Mouse (Mus musculus): Measurements from ENCODE around the gene Ugt1a7c. TPM values are rescaled to one million over a fixed set of nuclear protein-coding genes. Genes with fewer than 3 reads are reported as not detected.
"Not testable (repeated sequence)": the region's sequence is repeated elsewhere in the genome, so short reads cannot be mapped to it uniquely, and the experiment has no call there.

Gene Ugt1a7c
- polyA plus RNA-seq, 1 experiment: not detected

GRCm38 (mm10) chr1:88138145-88138544, 43.3 kb downstream of the Ugt1a7c start:
- no peak overlapping the region for H3K4me3 ChIP-seq (ENCODE audit: insufficient read depth, low read depth, low read length)
- TF ChIP-seq POLR2A (IDR thresholded peaks at IDR 0.05; ENCODE audit: insufficient read depth, low read depth, low read length): no peak
- TF ChIP-seq CTCF (IDR thresholded peaks at IDR 0.05; ENCODE audit: insufficient read depth, low read depth, low read length): no peak
- H3K4me1 ChIP-seq (ENCODE audit: control insufficient read depth, insufficient read depth, low read length): no peaks in the 10 kb centered on the region
- WGBS: 98% methylated on average over 1 of the region's 1 CpGs
- H3K27ac ChIP-seq (ENCODE audit: insufficient read depth, low read depth, low read length): no peak overlapping the region

- not testable (repeated sequence) for H3K4me1 ChIP-seq (ENCODE audit: control insufficient read depth, insufficient read depth, low read length); H3K4me3 ChIP-seq (ENCODE audit: insufficient read depth, low read depth, low read length)
- 45% methylated on average over 1 of the region's 1 CpGs for WGBS
These were observed 45.6 kb downstream of the Ugt1a7c start for GRCm38 (mm10) chr1:88140492-88140891.

GRCm38 (mm10) chr1:88143966-88144675, 49.3 kb downstream of the Ugt1a7c start:
- not testable (repeated sequence) for H3K27ac ChIP-seq (ENCODE audit: insufficient read depth, low read depth, low read length); H3K4me3 ChIP-seq (ENCODE audit: insufficient read depth, low read depth, low read length); H3K4me1 ChIP-seq (ENCODE audit: control insufficient read depth, insufficient read depth, low read length)
- WGBS: 3% methylated on average over 5 of the region's 5 CpGs

More at GRCm38 (mm10) chr1:88140492-88140891, 45.6 kb downstream of the Ugt1a7c start:
- H3K27ac ChIP-seq (ENCODE audit: insufficient read depth, low read depth, low read length): not testable (repeated sequence)

- H3K4me1 ChIP-seq (ENCODE audit: control insufficient read depth, insufficient read depth, low read length); H3K4me3 ChIP-seq (ENCODE audit: insufficient read depth, low read depth, low read length); H3K27ac ChIP-seq (ENCODE audit: insufficient read depth, low read depth, low read length): not testable (repeated sequence)
- WGBS: 81% methylated on average over 2 of the region's 2 CpGs
These were observed 50.4 kb downstream of the Ugt1a7c start for GRCm38 (mm10) chr1:88145278-88145677.

GRCm38 (mm10) chr1:88150133-88150532, 55.3 kb downstream of the Ugt1a7c start:
- not testable (repeated sequence) for H3K27ac ChIP-seq (ENCODE audit: insufficient read depth, low read depth, low read length); H3K4me1 ChIP-seq (ENCODE audit: control insufficient read depth, insufficient read depth, low read length); H3K4me3 ChIP-seq (ENCODE audit: insufficient read depth, low read depth, low read length)
- 76% methylated on average over 2 of the region's 2 CpGs for WGBS

GRCm38 (mm10) chr1:88158430-88158829, 63.6 kb downstream of the Ugt1a7c start:
- Histone ChIP-seq H3K4me3 (ENCODE audit: insufficient read depth, low read depth, low read length) (no peak overlapping the region), H3K4me1 (ENCODE audit: control insufficient read depth, insufficient read depth, low read length) (no peaks in the 10 kb centered on the region), H3K27ac (ENCODE audit: insufficient read depth, low read depth, low read length) (no peak overlapping the region)
- TF ChIP-seq CTCF (IDR thresholded peaks at IDR 0.05; ENCODE audit: insufficient read depth, low read depth, low read length) (no peak), POLR2A (IDR thresholded peaks at IDR 0.05; ENCODE audit: insufficient read depth, low read depth, low read length) (no peak)
- WGBS: 80% methylated on average over 2 of the region's 2 CpGs

- H3K4me1 ChIP-seq (ENCODE audit: control insufficient read depth, insufficient read depth, low read length): no peaks in the 10 kb centered on the region
- 86% methylated on average over 5 of the region's 5 CpGs for WGBS
- no peak within 1 kb of the TSS for H3K4me3 ChIP-seq (ENCODE audit: insufficient read depth, low read depth, low read length)
- TF ChIP-seq POLR2A (IDR thresholded peaks at IDR 0.05; ENCODE audit: insufficient read depth, low read depth, low read length) (no peak), CTCF (IDR thresholded peaks at IDR 0.05; ENCODE audit: insufficient read depth, low read depth, low read length) (no peak)
- no peak within 1 kb of the TSS for H3K27ac ChIP-seq (ENCODE audit: insufficient read depth, low read depth, low read length)
These were observed 70.8 kb downstream of the Ugt1a7c start, which contains the start of gene Ugt1a5 for GRCm38 (mm10) chr1:88165711-88166110. TSS of gene Ugt1a5 (plus strand) at chr1:88166012.

GRCm38 (mm10) chr1:88172190-88172589, 77.3 kb downstream of the Ugt1a7c start:
- WGBS: 83% methylated on average over 7 of the region's 7 CpGs
- H3K27ac ChIP-seq (ENCODE audit: insufficient read depth, low read depth, low read length); H3K4me1 ChIP-seq (ENCODE audit: control insufficient read depth, insufficient read depth, low read length); H3K4me3 ChIP-seq (ENCODE audit: insufficient read depth, low read depth, low read length): not testable (repeated sequence)

GRCm38 (mm10) chr1:88179657-88180056, 84.8 kb downstream of the Ugt1a7c start:
- Histone ChIP-seq H3K4me3 (ENCODE audit: insufficient read depth, low read depth, low read length) (no peak overlapping the region), H3K27ac (ENCODE audit: insufficient read depth, low read depth, low read length) (no peak overlapping the region), H3K4me1 (ENCODE audit: control insufficient read depth, insufficient read depth, low read length) (no peaks in the 10 kb centered on the region)
- WGBS: 100% methylated on average over 1 of the region's 1 CpGs
- no peak for TF ChIP-seq CTCF (IDR thresholded peaks at IDR 0.05; ENCODE audit: insufficient read depth, low read depth, low read length)
- no peak for TF ChIP-seq POLR2A (IDR thresholded peaks at IDR 0.05; ENCODE audit: insufficient read depth, low read depth, low read length)

GRCm38 (mm10) chr1:88186325-88186935, 91.6 kb downstream of the Ugt1a7c start:
- no peaks in the 10 kb centered on the region for H3K4me1 ChIP-seq (ENCODE audit: control insufficient read depth, insufficient read depth, low read length)
- TF ChIP-seq POLR2A (IDR thresholded peaks at IDR 0.05; ENCODE audit: insufficient read depth, low read depth, low read length) (no peak), CTCF (IDR thresholded peaks at IDR 0.05; ENCODE audit: insufficient read depth, low read depth, low read length) (no peak)
- H3K4me3 ChIP-seq (ENCODE audit: insufficient read depth, low read depth, low read length): no peak overlapping the region
- WGBS: 91% methylated on average over 5 of the region's 5 CpGs
- no peak overlapping the region for H3K27ac ChIP-seq (ENCODE audit: insufficient read depth, low read depth, low read length)
